Mouse (Mus musculus): ENCODE measurements around the gene Ttc30a1.
"Not testable (repeated sequence)": the region's sequence is repeated elsewhere in the genome, so short reads cannot be mapped to it uniquely, and the experiment has no call there.

Ttc30a1 gene

DNA sequence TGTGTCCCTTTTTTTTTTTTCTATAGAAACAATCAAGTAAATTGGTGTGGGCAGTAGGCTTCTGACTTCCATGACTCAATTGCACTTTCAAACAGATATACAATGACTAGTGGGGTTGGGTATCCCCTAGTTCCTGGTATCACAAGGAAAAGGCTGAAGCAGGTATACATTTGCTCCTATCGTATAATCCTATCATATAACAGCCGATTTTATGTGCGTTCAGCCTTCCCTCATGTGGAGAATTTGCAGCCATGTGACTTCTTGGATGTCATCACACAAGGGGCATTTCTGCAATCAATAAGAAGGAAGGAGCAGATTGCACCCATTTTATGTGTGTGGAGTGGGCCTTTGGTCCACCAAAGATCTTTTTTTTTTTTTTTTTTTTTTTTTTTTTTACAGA is 1.3 kb upstream of the Ttc30a1 start:
- DNase-seq (ENCODE audit: low spot score) = no peak

DNA sequence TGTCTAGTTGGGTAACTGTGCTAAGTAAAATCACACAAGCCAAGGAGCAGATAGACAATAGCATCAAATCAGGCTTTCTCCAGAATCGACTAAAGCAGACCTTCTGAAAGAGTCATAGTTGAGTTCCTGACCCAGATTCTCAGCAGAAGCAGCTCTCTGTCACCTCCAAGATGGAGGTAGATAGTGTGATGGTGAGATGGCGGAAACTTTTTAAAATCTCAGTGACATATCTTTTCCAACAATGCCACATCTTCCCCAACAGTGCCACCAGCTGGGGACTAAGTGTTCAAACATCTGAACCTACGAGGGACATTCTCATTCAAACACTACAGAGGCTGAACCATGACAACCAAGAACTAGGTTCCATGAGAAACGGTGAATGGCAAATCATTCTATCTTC is 859 bp upstream of the Ttc30a1 start:
- no peak for DNase-seq (ENCODE audit: low spot score)

DNA sequence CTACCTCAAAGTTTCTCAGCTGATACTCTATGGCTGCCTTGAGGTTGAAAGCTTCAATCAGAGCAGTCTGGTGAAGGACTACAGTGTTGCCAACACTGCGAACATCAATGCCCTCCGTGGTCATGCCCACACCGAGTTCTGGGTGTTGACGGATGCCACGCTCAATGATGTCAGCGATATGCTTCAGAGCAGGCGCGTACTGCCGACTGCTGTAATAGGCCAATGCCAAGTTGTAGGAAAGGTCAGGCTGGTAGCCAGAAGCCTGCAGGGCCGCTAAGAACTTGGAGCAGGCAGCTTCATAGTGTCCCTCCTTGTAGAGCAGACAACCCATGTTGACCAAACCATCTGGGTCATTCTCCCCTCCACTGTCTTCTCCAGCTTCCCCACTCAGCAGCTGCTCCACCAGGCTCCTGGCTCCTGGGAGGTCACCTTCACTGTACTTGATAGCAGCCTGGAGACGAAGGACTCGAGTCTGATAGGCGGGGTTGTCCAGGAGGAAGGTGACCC is 781 bp downstream of the Ttc30a1 start:
- not testable (repeated sequence) for DNase-seq (ENCODE audit: low spot score)

DNA sequence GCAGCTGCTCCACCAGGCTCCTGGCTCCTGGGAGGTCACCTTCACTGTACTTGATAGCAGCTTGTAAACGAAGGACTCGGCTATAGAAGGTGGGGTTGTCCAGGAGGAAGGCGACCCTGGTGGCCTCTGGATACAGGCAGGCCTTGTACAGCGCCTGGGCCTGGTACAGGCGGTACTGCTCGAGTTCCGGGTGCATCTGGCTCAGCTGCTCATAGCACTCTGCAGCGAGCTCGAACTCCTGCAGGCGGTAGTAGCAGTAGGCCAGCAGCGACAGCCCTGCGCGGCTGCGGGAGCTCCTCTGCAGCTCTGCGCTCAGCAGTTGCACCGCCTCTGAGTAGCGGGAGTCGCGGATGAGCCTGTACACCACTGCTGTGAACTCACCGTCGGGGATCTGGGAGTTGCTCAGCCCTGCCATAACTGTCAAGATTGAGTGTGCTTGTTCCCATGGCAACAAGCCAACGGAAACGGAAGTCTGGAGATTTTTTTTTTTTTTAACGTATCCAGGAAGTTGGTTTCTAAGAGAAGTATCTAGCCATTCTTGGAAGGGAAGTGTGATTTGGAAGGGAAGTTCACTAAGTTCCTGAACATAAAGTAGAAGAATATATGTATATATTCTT is 3.9 kb downstream of the Ttc30a1 start, which contains the start of gene Ttc30a2:
Ttc30a2 (minus strand) TSS at position 419 of the 617 bp plus-strand sequence.
- not testable (repeated sequence) for DNase-seq (ENCODE audit: low spot score)

DNA sequence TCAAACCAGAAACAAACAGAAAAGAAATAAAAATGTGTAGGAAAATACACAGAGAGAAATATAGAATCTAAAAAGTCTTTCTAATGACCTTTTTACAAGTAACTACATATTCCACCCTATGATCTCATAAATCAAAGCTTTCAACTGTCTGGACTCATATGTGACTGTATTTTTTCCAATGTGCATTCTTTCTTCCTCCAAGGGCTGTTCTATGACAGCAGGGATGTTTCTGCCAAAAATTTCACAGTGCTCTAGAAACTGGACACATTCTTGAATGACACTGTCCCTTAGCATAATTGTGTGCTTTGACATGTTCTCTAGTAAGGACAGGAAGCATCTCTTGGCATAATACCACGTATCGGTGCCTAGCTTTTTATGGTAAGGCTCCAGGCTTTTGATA is 5.7 kb downstream of the Ttc30a1 start:
- not testable (repeated sequence) for DNase-seq (ENCODE audit: low spot score)

DNA sequence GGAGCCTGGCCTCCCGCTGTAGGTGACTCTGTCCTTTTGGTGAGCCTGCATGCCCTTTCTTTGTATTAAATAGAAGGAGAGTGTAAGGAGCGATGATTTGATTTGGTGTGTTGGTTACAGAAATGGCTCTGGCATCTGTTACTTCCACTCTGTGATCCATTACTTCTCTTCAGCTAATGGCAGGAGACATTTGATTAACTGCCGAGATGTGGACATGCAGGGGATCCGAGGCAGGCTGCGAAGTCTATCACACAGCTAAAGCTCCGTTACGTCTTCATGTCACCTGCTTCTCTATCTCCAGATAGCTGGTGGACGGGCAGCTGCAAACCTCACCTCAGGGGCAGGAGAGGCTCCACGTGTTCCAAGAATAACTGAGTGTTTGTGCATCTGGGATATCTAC is 7.6 kb downstream of the Ttc30a1 start:
- DNase-seq (ENCODE audit: low spot score) = no peak

DNA sequence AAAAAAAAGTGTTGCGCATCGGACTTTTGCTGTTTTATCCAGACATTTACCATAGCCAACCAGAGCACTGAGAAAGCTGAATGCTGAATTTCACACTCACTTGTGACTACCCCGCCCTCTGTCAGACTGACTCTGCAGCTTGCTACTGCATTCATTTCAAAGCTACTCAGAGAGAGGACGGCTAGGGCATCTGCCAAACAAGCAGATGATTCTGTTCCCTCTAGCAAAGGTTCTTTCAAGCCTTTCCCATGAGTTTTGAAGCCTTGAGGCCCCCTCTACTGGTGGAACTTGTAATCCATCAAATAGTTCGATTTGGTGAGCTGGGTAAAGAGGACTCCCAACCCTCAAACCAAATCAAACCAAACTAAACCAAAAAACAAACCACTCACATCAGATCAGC is 16.8 kb downstream of the Ttc30a1 start:
- peak; percentile 41 for DNase-seq (ENCODE audit: low spot score)

DNA sequence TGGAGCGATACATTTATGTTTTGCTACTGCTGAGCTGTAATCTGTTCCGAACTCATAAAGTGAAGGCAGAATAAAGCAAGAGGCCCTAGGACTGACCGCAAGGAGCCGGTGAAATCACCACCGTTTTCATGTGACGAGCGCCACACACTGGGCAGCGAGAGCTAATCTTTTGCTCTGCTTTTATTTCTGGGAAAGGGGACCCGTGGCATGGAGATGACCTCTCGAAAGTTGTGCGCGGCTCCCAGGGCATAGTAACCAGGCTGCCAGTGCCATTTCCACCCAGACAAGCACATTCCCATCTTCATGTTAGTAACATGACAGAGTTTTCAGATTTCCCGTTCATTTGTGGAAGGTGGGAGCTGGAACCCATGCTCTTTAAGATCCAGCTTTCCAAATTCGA is 17.3 kb downstream of the Ttc30a1 start:
- DNase-seq (ENCODE audit: low spot score) = peak; percentile 16

DNA sequence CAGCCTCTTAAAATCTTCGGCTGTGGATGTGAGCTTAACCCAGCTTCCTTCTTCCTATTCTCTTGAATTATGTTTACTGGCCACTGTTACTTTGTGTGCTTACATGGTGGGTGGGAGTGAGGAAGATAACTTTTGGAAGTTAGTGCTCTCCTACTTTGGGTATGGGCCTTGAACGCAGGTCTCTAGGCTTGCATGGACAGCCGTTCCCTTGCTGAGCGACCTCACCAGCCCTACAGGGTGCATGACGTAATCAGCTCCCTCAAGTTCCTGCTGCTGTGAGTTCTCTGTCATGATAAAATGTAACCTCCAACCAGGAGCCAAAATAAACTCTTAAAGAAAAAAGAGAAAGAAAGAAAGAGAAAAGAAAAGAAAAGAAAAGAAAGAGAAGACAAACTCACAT is 17.7 kb downstream of the Ttc30a1 start:
- no peak for DNase-seq (ENCODE audit: low spot score)

DNA sequence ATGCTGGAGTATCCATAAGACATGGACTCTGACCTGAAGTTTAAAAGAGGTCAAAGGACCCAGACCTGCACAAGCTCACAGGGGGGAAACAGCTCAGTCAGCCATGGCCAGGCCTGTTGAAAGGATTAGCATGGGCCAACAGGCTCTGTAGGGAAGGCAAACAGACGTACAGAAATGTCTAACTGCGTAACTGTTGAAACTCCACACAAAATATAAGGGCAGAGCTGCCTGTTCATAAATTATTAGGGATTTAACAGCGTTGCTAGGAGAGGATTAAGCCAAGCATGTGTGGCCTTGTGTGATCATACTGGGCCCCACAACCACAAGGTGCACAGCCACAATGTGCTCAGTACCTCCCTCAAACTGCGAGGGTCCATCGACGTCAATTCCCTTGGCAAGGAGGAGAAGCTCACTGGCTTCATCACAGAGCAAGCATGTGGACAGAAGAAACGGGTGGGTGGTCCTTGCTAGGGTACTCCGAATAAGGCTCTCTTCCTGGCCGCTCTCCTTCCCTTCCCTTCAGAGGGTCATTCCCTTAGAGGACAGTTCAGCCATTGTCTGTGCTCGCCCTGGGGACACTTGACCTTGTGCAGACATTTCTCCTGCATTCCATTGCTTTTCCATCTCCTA is 18.4 kb downstream of the Ttc30a1 start:
- DNase-seq (ENCODE audit: low spot score) = no peak

DNA sequence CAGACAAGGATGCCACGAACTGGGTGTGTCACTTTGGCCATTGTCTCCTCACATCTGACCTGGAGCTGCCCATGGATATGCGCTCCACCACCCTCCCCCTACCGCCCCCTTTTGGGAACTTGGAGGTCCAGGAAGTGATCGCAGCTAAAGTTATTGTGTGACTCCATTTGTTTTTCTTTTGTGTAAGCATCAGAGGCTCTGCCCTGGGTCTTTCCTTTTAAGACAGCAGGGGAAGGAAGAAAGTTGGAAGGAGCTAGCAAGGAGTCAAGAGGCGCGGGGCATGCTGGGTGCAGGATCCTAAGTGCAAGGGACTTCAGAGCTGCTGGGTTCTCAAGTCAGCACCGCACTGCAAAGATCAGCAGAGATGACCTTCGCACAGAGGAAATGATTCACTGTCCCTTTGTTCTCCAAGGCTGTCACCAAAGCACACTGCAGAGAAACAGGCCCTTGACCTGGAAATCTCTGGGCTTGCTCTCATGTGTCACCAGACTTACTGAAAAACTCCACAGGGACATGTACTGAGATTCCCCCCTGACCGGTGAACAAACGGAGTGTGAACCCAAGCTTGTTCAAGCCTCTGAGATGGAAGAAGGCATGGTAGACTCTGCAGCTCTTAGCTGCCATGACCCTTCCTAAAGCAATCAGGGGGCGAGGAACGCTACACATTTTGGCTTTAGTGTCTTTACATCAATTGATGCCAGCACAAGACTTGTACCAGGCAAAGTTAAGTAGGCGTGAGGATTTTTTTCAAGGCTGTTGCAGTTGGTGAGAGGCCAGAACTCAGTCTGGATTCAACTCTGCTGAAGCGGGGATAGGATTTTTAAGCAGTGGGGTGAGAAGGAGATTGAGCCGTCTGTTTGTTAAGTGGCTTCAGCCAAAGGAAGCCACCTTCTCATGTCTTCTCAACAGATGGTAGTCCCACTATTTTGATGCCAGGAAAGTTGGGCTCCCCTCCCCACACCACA is 21.1 kb downstream of the Ttc30a1 start:
- no peak for DNase-seq (ENCODE audit: low spot score)

DNA sequence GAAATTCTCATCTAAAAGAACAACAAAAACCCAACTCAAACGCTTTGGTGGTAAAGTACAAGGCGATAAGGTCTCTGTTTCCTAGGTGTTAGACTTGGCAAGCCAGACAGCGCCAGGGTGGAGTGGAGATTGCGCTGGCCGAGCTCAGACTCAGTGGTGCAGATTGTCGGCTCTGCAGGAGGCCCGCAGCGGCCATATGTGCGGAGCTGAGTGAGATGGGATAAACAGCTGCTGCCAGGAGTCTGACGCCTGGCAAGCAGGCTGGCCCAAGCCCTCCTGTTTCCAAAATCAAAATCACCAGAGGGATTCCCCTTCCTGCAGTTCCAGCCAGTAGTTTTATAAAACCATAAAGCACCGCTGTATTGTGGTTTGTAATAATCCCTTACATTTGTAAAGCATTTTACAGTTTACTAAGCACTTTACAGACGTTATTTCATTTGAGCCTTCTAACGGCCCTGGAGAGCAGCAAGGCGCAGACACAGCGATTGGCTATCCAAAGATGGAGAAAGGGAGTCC is 21.9 kb downstream of the Ttc30a1 start:
- DNase-seq (ENCODE audit: low spot score) = no peak

DNA sequence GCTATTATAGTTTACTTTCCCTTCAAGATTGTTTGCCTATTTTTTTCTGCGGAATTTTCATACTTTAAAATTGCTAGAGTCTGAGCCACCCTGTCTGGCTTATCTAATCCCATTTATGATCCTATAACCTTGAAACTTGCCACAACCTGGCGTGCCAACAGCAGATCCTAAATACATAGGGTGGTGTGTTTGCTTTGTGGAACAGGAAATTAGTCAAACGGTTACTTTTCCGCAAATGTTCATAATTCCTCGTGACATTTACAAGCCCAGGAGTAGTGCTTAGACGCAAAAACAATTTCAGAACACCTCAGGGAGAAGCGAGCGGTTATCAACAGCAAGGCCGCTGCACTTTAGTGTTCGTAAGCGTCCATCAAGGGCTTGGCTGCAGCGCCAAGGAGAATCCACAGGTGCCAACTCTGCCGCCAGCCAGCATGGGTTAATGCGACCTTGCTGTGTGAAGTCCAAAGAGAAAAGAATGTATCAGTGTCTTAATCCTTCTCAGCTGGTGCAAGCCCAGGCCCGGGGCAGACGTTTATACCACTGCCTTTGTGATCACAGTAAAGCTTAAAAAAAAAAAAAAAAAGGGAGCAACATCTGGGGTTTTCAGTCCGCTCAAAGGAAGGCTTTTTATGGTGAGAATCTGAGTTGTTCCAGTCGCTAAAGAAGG is 22.5 kb downstream of the Ttc30a1 start:
- no peak for DNase-seq (ENCODE audit: low spot score)

DNA sequence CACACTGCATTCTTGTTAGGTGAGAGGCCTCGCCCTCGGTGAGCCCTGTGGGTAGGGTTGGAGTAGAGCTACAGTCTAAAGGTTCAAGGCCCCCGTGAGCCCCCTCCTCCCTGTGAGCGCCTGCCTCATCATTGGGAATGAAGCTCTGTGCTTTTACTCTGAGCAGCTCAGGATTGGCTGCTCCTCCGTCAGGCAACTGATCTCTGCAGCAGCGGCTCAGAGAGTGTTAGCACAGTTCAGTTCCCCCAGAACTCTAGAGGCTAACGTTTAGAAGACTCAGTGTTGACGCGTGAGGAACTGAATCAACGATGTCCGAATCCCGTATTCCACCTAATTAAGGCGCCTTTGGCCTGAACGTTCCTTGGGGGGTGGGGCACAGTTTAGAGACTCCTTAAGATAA is 26.1 kb downstream of the Ttc30a1 start:
- no peak for DNase-seq (ENCODE audit: low spot score)

DNA sequence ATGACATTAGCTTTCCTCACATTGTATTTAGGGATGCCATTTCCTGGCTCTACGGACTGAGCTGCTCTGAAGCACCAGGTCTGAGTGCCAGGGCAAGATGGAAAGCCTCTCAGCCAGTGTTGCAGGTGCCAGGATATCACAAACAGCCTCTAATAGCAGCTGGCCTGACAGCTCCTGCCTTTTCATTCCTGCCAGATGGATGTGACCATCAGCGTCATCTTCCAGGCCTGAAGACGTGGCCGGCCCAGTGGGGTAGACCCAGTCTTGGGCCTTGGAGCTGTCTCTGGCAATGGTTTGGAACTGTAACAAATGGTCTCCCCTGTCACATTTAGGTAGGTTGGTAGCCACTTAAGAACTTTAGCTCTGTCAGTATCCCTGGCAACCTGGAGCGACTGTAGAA is 28.4 kb downstream of the Ttc30a1 start:
- DNase-seq (ENCODE audit: low spot score) = no peak

DNA sequence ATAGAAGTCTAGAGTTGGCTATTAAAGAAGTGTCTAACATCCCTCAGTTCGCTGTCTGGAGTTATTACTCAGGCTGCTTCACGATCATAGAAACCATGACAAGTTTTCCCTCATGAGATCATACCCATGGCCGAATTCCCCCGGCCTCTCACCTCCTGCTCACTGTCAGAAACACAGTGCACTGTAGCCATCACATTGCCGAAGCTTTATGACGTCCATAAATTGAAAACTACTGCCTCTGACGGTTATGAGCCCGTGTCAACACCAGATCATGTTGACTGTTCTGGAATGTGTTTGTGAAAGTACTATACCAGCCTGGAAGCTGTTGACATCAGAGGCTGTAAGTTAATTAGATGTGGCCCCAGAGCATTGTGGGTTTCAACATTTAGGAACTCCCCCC is 31.1 kb downstream of the Ttc30a1 start:
- no peak for DNase-seq (ENCODE audit: low spot score)

DNA sequence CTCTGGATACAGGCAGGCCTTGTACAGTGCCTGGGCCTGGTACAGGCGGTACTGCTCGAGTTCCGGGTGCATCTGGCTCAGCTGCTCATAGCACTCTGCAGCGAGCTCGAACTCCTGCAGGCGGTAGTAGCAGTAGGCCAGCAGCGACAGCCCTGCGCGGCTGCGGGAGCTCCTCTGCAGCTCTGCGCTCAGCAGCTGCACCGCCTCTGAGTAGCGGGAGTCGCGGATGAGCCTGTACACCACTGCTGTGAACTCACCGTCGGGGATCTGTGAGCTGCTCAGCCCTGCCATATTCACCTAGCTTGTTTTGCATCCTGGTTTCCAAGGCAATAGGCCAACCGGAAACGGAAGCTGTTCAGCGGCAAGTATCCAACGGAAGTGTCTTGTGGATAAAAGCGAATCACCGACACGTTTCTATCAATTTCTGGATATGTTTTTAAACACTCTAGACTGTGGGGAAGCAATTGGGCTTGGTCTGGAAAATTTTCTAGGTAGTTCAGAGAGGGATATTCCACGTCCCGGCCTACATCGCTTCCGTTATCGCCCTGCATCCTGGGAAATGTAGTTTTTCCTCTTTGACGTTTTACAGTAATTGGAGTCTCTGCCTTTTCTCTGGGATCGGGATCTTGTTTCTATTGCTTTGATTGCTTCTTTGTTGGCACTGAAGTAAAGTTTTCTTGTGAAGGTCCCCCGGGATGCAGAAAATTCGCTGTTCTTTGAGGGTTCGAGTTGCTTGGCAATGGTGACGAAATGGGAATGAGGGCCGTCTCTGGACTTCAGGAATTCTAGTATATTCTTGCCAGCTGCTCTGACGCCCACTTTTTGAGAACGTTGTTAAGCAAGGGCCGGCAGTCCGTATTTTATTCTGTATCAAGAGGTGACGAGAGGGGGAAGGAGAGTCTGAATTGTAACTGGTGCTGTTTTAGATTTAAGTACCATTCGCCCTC is 43.4 kb downstream of the Ttc30a1 start, which contains the start of gene Ttc30b:
Ttc30b (minus strand) TSS at position 469 of the 947 bp plus-strand sequence.
- peak; percentile 59 for DNase-seq (ENCODE audit: low spot score)

DNA sequence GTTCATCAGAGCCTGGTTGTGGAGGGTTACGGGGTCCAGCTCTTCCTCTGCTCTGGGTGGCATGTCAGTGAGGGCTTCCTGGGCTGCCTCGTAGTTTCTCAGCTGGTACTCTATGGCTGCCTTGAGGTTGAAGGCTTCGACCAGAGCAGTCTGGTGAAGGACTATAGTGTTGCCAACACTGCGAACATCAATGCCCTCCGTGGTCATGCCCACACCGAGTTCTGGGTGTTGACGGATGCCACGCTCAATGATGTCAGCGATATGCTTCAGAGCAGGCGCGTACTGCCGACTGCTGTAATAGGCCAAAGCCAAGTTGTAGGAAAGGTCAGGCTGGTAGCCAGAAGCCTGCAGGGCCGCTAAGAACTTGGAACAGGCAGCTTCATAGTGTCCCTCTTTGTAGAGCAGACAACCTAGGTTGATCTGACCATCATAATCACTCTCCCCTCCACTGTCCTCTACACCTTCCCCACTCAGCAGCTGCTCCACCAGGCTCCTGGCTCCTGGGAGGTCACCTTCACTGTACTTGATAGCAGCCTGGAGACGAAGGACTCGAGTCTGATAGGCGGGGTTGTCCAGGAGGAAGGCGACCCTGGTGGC is 44.1 kb downstream of the Ttc30a1 start:
- DNase-seq (ENCODE audit: low spot score) = not testable (repeated sequence)

DNA sequence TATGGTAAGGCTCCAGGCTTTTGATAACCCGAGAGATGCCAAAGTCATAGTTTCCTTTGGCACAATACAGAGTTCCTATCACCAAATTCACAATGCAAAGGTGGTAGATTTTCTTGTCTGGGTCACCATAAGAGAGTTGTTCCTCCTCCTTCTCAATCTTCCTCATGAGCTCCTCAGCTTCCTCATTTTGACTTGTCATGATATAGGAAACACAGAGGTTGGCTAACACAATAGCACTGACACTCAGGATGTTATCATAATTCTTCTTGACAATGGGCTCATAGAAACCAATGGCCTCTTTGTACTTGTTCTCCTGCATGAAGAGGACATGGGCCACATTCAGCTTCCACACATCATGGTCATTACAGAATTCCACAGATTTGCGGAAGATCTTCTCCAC is 45.1 kb downstream of the Ttc30a1 start:
- DNase-seq (ENCODE audit: low spot score) = not testable (repeated sequence)

DNA sequence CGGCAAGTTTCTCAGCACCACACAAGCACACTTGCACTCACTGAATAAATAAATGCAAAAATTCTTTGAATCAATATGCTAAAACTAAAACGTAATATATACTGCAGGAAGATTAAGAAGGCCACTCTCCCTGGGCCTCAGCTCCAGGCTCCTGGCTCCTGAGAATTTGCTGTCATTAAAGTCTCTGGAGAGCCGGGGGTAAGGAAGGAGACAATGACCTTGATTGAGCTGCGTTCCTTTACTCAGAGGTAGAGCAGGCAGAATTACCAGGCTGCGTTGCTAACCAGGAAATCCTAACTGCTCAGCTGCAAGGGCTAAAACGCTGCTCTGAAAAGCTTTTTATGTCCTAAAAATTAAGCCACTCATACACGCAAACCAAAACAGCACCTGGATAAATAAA is 48.2 kb downstream of the Ttc30a1 start:
- no peak for DNase-seq (ENCODE audit: low spot score)
